ENCODE assay signal across 10 mouse cellular contexts in the genomic region with DNA sequence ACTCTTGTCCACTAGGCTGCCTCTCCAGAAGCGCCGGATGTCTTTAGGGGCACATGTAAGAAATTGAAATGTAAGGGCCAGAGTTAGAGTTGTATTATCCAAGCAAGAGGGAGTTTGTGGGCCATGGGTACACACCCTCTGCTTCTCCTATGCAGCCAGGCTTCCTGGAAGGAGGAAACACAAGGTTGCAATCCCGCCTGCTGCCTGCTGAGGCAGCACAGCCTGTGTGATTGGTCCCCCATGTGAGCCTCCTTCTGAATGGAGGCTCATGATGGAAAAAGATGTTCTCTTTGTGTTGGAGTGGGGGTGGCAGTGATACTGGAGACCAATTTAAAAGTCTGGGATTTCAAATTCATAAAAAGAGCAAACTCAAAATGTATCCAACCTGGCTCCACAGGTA. TPM values are rescaled to one million over a fixed set of nuclear protein-coding genes. Genes with fewer than 3 reads are reported as not detected.
DNase-seq lines count a peak whose midpoint lies in the region; ATAC-seq and TF ChIP-seq lines count a peak whose summit lies in the region.
"Had no signal": no experiment of that assay in that cellular context is flagged by ENCODE, and none has a peak within 500 bp of the region (broad histone marks: within the 10 kb centered on the region; RNA-seq: fewer than 3 reads in every experiment).

No protein-coding gene starts in this region.

- H3K9me3 ChIP-seq in kidney, embryonic 15.5 days (replicated peaks): no peaks in the 10 kb centered on the region
- H3K9me3 ChIP-seq in embryonic facial prominence, embryonic 10.5 days: no peaks in the 10 kb centered on the region
- H3K9me3 ChIP-seq in lung, postnatal 0 days (ENCODE audit: low read length): no peaks in the 10 kb centered on the region
- H3K9me3 ChIP-seq: embryonic facial prominence, embryonic 13.5 days; limb, embryonic 13.5 days had no signal

- ATAC-seq in kidney, embryonic 15.5 days (replicated peaks; ENCODE audit: low FRiP score): no peak
- ATAC-seq in lung, postnatal 0 days: no peak

- peak; percentile 60 for DNase-seq in kidney, adult 2 months
- DNase-seq in NIH3T3 (ENCODE audit: low read depth): peak; percentile 62
- peak; percentile 60 for DNase-seq in embryonic facial prominence, embryonic 10.5 days (ENCODE audit: low spot score)
- peak; percentile 72 for DNase-seq in lung, postnatal 0 days (ENCODE audit: low spot score)
- no peak for DNase-seq in urinary bladder, postnatal 25 days (ENCODE audit: low spot score)
- DNase-seq in ovary, postnatal 14 days (ENCODE audit: low spot score): no peak
- DNase-seq in left cerebral cortex, adult 8-10 months (ENCODE audit: low spot score in 2 of 2): no peak

- TF ChIP-seq POLR2A in kidney, adult 2 months (IDR thresholded peaks at IDR 0.05; ENCODE audit: low read depth, low read length): no peak

- H3K36me3 ChIP-seq in kidney, adult 2 months (ENCODE audit: control insufficient read depth, insufficient read depth, low read length): no peaks in the 10 kb centered on the region
- no peaks in the 10 kb centered on the region for H3K36me3 ChIP-seq in kidney, embryonic 15.5 days
- no peaks in the 10 kb centered on the region for H3K36me3 ChIP-seq in embryonic facial prominence, embryonic 10.5 days (replicated peaks)
- no peaks in the 10 kb centered on the region for H3K36me3 ChIP-seq in lung, postnatal 0 days (ENCODE audit: insufficient read depth, low read length)
- H3K36me3 ChIP-seq: embryonic facial prominence, embryonic 13.5 days; limb, embryonic 13.5 days had no signal

- no peaks in the 10 kb centered on the region for H3K27me3 ChIP-seq in kidney, adult 2 months (replicated peaks; ENCODE audit: control insufficient read depth, insufficient read depth, low read length)
- H3K27me3 ChIP-seq in kidney, embryonic 15.5 days: no peaks in the 10 kb centered on the region
- no peaks in the 10 kb centered on the region for H3K27me3 ChIP-seq in embryonic facial prominence, embryonic 10.5 days (replicated peaks; ENCODE audit: low read depth, poor library complexity, severe bottlenecking)
- H3K27me3 ChIP-seq in lung, postnatal 0 days (replicated peaks; ENCODE audit: insufficient read depth, low read length): no peaks in the 10 kb centered on the region
- H3K27me3 ChIP-seq: embryonic facial prominence, embryonic 13.5 days; limb, embryonic 13.5 days had no signal

- no peak for TF ChIP-seq EP300 in lung, postnatal 0 days (IDR thresholded peaks at IDR 0.05)

- no peak overlapping the region for H3K4me2 ChIP-seq in kidney, embryonic 15.5 days
- H3K4me2 ChIP-seq in lung, postnatal 0 days (replicated peaks; ENCODE audit: low read depth, low read length): no peak overlapping the region
- H3K4me2 ChIP-seq: embryonic facial prominence, embryonic 13.5 days; limb, embryonic 13.5 days had no signal

- H3K4me1 ChIP-seq in kidney, adult 2 months (ENCODE audit: control insufficient read depth, insufficient read depth, low read length): peaks cover 10% of the 10 kb centered on the region
- peaks cover 10% of the 10 kb centered on the region for H3K4me1 ChIP-seq in kidney, embryonic 15.5 days
- peaks cover 29% of the 10 kb centered on the region for H3K4me1 ChIP-seq in embryonic facial prominence, embryonic 10.5 days
- no peaks in the 10 kb centered on the region for H3K4me1 ChIP-seq in lung, postnatal 0 days (ENCODE audit: insufficient read depth, low read depth, low read length)

- WGBS in kidney, adult 2 months: 86% methylated on average over 3 of the region's 3 CpGs
- WGBS in kidney, embryonic 15.5 days: 81% methylated on average over 3 of the region's 3 CpGs
- 73% methylated on average over 3 of the region's 3 CpGs for WGBS in embryonic facial prominence, embryonic 10.5 days
- WGBS in lung, postnatal 0 days: 83% methylated on average over 3 of the region's 3 CpGs

- H3K9ac ChIP-seq in kidney, embryonic 15.5 days: no peak overlapping the region
- H3K9ac ChIP-seq in lung, postnatal 0 days (replicated peaks; ENCODE audit: low read depth): no peak overlapping the region
- H3K9ac ChIP-seq: embryonic facial prominence, embryonic 13.5 days; limb, embryonic 13.5 days had no signal

- no peak overlapping the region for H3K4me3 ChIP-seq in kidney, adult 2 months (ENCODE audit: insufficient read depth, low read depth, low read length)
- H3K4me3 ChIP-seq in kidney, embryonic 15.5 days (replicated peaks): no peak overlapping the region
- no peak overlapping the region for H3K4me3 ChIP-seq in embryonic facial prominence, embryonic 10.5 days
- no peak overlapping the region for H3K4me3 ChIP-seq in lung, postnatal 0 days (ENCODE audit: low read depth, low read length)
- H3K4me3 ChIP-seq: embryonic facial prominence, embryonic 13.5 days; limb, embryonic 13.5 days had no signal

- peak; percentile 66 for TF ChIP-seq CTCF in kidney, adult 2 months (conservative IDR thresholded peaks at IDR 0.05; ENCODE audit: insufficient read depth, insufficient read length, low read depth, low read length)
- TF ChIP-seq CTCF in lung, postnatal 0 days (IDR thresholded peaks at IDR 0.05): peak; percentile 74

- no peak overlapping the region for H3K27ac ChIP-seq in kidney, adult 2 months (ENCODE audit: insufficient read depth, low read depth, low read length)
- H3K27ac ChIP-seq in kidney, embryonic 15.5 days: no peak overlapping the region
- H3K27ac ChIP-seq in embryonic facial prominence, embryonic 10.5 days (replicated peaks): no peak overlapping the region
- H3K27ac ChIP-seq in lung, postnatal 0 days (ENCODE audit: low read length): no peak overlapping the region
- H3K27ac ChIP-seq: embryonic facial prominence, embryonic 13.5 days; limb, embryonic 13.5 days had no signal

RNA-seq across cellular contexts. Expression of a gene that starts 22.0 kb away (rescaled TPM):
- polyA plus RNA-seq in kidney, adult 2 months (2012; rRNA removed): 14.2 and 16.5 TPM in 2 replicates
- 67.7 and 68.6 TPM in 2 replicates for polyA plus RNA-seq in kidney, embryonic 15.5 days (2015; fragmentation: Nextera tagmentation; extraction: Ambion mirVana)
- 40.2 and 42.2 TPM in 2 replicates for polyA plus RNA-seq in embryonic facial prominence, embryonic 10.5 days (2016; fragmentation: Nextera tagmentation; extraction: Ambion mirVana)
- polyA plus RNA-seq in lung, postnatal 0 days (2015; fragmentation: Nextera tagmentation; extraction: Ambion mirVana): 124 and 131 TPM in 2 replicates
- total RNA-seq in left cerebral cortex, adult 8-10 months (2022): 10 to 100 TPM in 1 of 4 experiments, 1 to 10 TPM in 3; 3.6 to 11.7 (median 5.4) TPM

RNA-seq across cellular contexts. Expression of a gene that starts 51.8 kb away (rescaled TPM):
- polyA plus RNA-seq in kidney, adult 2 months (2012; rRNA removed): 3.5 and 4.2 TPM in 2 replicates
- polyA plus RNA-seq in kidney, embryonic 15.5 days (2015; fragmentation: Nextera tagmentation; extraction: Ambion mirVana): 36.4 and 37.2 TPM in 2 replicates
- 49.8 and 51.8 TPM in 2 replicates for polyA plus RNA-seq in embryonic facial prominence, embryonic 10.5 days (2016; fragmentation: Nextera tagmentation; extraction: Ambion mirVana)
- polyA plus RNA-seq in lung, postnatal 0 days (2015; fragmentation: Nextera tagmentation; extraction: Ambion mirVana): 14.4 and 16.3 TPM in 2 replicates
- 10 to 100 TPM; 15.7 to 18.0 (median 16.4) TPM for total RNA-seq in left cerebral cortex, adult 8-10 months (2022)

Comparison
In these comparisons a context has a peak if more than half of its experiments do, and no peak if none do; other contexts are left out.
1. DNase-seq: peak in kidney, adult 2 months (single experiment), NIH3T3 (single experiment), embryonic facial prominence, embryonic 10.5 days (single experiment) and lung, postnatal 0 days (single experiment); none in urinary bladder, postnatal 25 days (single experiment), ovary, postnatal 14 days (single experiment) and left cerebral cortex, adult 8-10 months (0 of 2).